Mouse (Mus musculus): ENCODE data around the gene Fryl. TPM values are rescaled to one million over a fixed set of nuclear protein-coding genes. Genes with fewer than 3 reads are reported as not detected.
A peak's percentile ranks its signal among the peaks of the same experiment; 100 is the strongest.
"Not testable (repeated sequence)": the region's sequence is repeated elsewhere in the genome, so short reads cannot be mapped to it uniquely, and the experiment has no call there.

Fryl gene
- polyA plus RNA-seq, 1 experiment from 2014 or later: 48.3 TPM

DNA sequence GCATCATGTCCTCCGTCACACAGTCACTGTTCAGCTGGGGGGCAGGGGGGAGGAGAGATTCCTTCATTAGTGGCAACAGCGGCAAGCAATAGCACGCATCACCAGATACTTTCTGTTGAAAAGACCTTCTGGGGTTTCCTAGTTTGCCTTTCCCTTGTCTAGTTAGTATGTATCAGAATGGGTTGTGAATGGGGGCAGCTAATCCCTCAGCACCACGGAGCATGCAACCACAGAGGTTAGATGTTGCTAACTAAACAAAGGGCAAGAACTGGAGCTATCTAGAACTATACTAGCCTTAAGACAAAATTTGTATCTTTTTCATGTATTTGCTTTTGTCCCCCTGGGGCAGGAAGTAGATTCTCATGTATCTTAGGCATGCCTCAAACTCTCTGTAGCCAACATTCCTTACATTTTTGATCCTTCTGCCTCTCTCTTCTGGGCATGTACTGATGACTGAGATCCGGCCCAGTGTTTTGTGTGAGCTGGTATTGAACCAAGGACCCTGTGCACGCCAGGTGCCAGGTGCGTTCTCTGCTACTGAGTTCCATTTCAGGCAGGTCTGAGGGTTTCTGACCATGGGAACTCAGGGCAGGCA, 208.7 kb downstream of the Fryl start:
- Histone ChIP-seq H3K9me3 (no peaks in the 10 kb centered on the region), H3K9ac (replicated peaks) (no peak overlapping the region), H3K27ac (replicated peaks) (no peak overlapping the region), H3K27me3 (no peaks in the 10 kb centered on the region), H3K4me2 (replicated peaks) (no peak overlapping the region), H3K4me3 (no peak overlapping the region), H3K4me1 (no peaks in the 10 kb centered on the region), H3K36me3 (peaks cover 83% of the 10 kb centered on the region)
- 82% methylated on average over 7 of the region's 7 CpGs for WGBS
- ATAC-seq (replicated peaks): no peak

DNA sequence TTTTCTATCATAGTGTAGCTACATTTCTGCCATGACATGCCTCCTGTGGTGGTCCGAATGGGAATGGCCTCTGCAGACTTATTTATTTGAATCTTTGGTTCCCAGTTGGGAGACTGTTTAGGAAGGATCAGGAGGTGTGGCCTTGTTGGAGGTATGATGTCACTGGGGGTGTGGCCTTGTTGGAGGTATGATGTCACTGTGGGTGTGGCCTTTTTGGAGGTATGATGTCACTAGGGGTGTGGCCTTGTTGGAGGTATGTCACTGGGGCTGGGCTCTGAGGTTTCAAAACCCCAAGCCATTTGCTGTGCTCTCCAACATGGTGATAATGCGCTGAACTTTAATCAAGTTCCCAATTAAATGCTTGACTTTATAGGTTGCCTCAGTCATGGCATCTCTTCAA, 212.4 kb downstream of the Fryl start:
- whole genome bisulfite sequencing: 97% methylated on average over 2 of the region's 2 CpGs
- H3K27ac ChIP-seq (replicated peaks): no peak overlapping the region
- ATAC-seq (replicated peaks): no peak
- no peak overlapping the region for H3K4me3 ChIP-seq
- no peak overlapping the region for H3K4me2 ChIP-seq (replicated peaks)
- H3K9me3 ChIP-seq: no peaks in the 10 kb centered on the region
- no peaks in the 10 kb centered on the region for H3K4me1 ChIP-seq
- H3K9ac ChIP-seq (replicated peaks): no peak overlapping the region
- no peaks in the 10 kb centered on the region for H3K27me3 ChIP-seq
- H3K36me3 ChIP-seq: peaks cover 56% of the 10 kb centered on the region

DNA sequence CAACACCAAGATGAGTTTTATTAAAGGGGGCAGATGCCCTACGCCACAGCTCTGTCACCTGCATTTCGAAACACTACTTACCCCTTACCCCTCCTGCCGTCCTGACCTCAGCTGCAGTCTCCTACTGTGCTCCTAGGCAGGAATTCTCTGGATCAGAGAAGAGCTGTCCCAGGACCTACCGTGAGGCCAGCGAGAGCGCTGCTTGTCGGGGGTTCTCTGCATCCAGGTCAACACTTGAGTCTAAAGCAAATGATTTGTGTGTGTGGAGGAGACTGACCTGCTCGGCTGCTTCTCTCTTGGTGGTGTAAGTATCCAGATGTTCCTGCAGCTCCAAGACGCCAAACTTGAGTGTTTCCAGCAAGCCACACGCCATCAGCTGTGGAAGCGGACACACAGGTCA, 223.9 kb downstream of the Fryl start:
- Histone ChIP-seq H3K4me2 (replicated peaks) (no peak overlapping the region), H3K27me3 (no peaks in the 10 kb centered on the region), H3K4me3 (no peak overlapping the region), H3K36me3 (peaks cover 68% of the 10 kb centered on the region), H3K4me1 (no peaks in the 10 kb centered on the region), H3K9me3 (no peaks in the 10 kb centered on the region), H3K27ac (replicated peaks) (no peak overlapping the region), H3K9ac (replicated peaks) (no peak overlapping the region)
- ATAC-seq (replicated peaks): no peak
- WGBS: 92% methylated on average over 11 of the region's 11 CpGs

DNA sequence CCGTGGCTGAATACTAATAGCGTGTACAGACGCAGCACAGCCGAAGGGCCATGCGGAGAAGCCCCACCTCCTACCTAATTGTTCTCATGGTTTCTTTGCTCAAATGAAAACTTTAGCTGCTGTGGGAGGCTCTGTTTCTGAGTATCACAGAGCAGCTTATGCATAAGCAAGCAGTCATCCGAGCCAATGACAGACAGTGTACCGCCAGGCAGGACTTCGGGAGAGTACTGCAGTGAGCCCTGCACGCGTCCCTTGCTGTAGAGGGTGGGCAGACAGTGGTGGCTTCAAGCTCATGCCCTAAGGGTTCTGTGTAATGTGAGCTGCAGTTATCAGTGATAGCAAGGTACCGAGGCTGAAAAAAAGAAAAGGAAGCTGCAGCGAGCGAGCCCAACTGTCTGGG, 227.8 kb downstream of the Fryl start:
- H3K27ac ChIP-seq (replicated peaks): no peak overlapping the region
- H3K4me2 ChIP-seq (replicated peaks): no peak overlapping the region
- no peak overlapping the region for H3K4me3 ChIP-seq
- no peaks in the 10 kb centered on the region for H3K4me1 ChIP-seq
- WGBS: 86% methylated on average over 13 of the region's 13 CpGs
- no peak overlapping the region for H3K9ac ChIP-seq (replicated peaks)
- peaks cover 71% of the 10 kb centered on the region for H3K36me3 ChIP-seq
- no peaks in the 10 kb centered on the region for H3K27me3 ChIP-seq
- no peak for ATAC-seq (replicated peaks)
- H3K9me3 ChIP-seq: no peaks in the 10 kb centered on the region

DNA sequence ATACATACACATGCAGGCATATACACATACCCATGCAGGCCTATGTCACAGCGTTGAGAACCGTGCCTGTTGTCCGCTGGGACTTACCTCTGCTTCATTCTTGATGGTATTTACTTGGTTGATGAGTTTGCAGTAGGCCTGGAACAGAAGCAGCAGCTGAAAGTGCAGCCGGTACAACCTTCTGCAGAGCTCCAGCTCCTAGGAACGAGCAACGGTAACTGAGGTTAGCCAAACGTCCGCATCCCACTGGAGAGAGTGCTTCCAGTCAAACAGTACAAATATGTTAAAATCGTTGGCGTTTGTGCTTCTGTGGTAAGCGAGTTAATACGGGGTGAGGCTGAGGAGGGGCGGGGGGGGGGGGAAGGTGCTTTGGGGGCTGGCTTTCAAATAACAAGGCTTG, 232.6 kb downstream of the Fryl start:
- H3K4me1 ChIP-seq: no peaks in the 10 kb centered on the region
- ATAC-seq (replicated peaks): no peak
- H3K4me3 ChIP-seq: no peak overlapping the region
- H3K9ac ChIP-seq (replicated peaks): no peak overlapping the region
- WGBS: 91% methylated on average over 13 of the region's 13 CpGs
- H3K27me3 ChIP-seq: no peaks in the 10 kb centered on the region
- peaks cover 42% of the 10 kb centered on the region for H3K36me3 ChIP-seq
- no peak overlapping the region for H3K27ac ChIP-seq (replicated peaks)
- H3K4me2 ChIP-seq (replicated peaks): no peak overlapping the region
- no peaks in the 10 kb centered on the region for H3K9me3 ChIP-seq

DNA sequence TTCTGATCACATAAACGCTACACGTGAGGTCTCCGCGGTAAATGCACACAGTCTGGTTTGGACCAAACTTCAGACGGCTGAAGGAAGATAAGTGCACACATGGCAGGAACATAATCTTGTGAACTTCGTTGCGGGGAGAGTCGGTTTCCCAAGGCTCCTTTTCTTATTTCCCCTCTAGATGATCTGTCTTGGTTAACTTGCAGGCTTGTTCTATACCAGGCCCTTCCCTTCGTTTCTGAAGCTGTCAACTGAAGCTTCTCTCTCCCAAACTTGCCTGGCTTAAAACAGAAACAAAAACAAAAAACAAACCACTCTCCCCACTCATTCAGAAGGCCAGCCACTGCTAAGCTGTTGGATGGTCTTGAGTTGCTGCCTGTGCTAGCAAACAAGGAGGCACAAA, 241.7 kb downstream of the Fryl start:
- no peaks in the 10 kb centered on the region for H3K36me3 ChIP-seq
- H3K27me3 ChIP-seq: peaks cover 5% of the 10 kb centered on the region; the same call in 1 of the 2 replicates
- H3K4me2 ChIP-seq (replicated peaks): no peak overlapping the region
- no peak for ATAC-seq (replicated peaks)
- no peak overlapping the region for H3K9ac ChIP-seq (replicated peaks)
- H3K4me3 ChIP-seq: no peak overlapping the region
- WGBS: 51% methylated on average over 9 of the region's 9 CpGs
- peaks cover 6% of the 10 kb centered on the region for H3K4me1 ChIP-seq
- H3K27ac ChIP-seq (replicated peaks): no peak overlapping the region
- H3K9me3 ChIP-seq: no peaks in the 10 kb centered on the region

DNA sequence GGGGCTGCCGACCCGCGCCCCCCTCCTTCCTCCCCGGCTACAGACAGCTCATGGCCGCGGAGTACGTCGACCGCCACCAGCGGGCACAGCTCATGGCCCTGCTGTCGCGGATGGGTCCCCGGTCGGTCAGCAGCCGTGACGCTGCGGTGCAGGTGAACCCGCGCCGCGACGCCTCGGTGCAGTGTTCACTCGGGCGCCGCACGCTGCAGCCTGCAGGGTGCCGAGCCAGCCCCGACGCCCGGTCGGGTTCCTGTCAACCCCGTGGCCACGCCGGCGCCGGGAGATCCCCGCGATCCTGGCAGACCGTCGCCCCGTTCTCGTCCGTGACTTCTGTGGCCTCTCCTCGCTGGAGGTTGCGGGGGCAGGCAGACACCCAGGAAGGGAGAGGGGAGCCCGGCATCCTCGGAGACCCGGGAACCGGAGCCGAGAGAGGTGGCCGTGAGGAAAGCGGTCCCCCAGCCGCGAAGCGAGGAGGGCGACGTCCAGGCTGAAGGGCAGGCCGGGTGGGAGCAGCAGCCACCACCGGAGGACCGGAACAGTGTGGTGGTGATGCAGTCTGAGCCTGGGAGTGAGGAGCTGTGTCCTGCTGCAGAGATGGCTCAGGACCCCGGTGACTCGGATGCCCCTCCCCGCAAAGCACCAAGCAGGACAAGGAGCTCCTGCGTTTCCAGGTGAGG, 242.7 kb downstream of the Fryl start:
- not testable (repeated sequence) for H3K27ac ChIP-seq (replicated peaks); H3K4me1 ChIP-seq; H3K36me3 ChIP-seq; H3K9me3 ChIP-seq; H3K27me3 ChIP-seq
- Histone ChIP-seq H3K9ac (replicated peaks) (peak overlapping the region; percentile 48), H3K4me2 (replicated peaks) (peak overlapping the region; percentile 72), H3K4me3 (peak overlapping the region; percentile 41)
- 2% methylated on average over 44 of the region's 65 CpGs for WGBS
- ATAC-seq (replicated peaks): peak; percentile 75

DNA sequence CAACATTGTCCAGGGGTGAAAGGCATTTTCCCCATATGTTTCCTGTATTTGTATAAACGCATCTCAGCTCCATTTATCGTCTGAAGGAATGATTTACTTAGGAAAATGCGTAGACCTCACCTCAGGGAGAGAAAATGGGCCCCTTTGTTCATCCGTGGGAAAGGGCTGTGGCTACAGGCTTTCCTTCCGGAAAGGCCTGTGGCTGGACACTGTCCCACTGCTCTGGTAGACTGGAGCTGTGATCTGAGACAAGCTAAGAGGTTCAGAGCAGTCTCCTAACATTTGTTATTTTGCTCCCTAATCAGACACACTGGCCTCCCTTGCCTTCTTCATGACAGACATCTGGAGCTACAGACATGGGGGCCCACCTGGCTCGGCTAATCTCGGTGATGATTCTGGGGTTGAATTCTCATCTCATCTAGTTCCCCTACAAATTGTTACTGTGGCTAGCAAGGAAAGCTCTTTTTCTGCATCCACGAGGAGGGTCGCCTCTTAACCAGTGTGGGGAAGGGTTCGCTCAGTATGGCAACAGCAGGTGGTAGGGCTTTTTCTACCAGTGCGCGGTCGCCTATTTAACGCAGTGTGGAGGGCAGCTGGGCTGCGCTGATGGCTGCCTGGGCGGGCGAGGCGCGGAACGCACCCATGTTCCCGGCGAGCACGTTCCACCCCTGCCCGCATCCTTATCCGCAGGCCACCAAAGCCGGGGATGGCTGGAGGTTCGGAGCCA, 243.4 kb downstream of the Fryl start:
- H3K36me3 ChIP-seq; H3K9me3 ChIP-seq; H3K27me3 ChIP-seq; H3K4me1 ChIP-seq; H3K27ac ChIP-seq (replicated peaks); H3K9ac ChIP-seq (replicated peaks): not testable (repeated sequence)
- Histone ChIP-seq H3K4me2 (replicated peaks) (peak overlapping the region; percentile 72), H3K4me3 (peak overlapping the region; percentile 41)
- 24% methylated on average over 22 of the region's 27 CpGs for WGBS
- ATAC-seq (replicated peaks): peak; percentile 61

DNA sequence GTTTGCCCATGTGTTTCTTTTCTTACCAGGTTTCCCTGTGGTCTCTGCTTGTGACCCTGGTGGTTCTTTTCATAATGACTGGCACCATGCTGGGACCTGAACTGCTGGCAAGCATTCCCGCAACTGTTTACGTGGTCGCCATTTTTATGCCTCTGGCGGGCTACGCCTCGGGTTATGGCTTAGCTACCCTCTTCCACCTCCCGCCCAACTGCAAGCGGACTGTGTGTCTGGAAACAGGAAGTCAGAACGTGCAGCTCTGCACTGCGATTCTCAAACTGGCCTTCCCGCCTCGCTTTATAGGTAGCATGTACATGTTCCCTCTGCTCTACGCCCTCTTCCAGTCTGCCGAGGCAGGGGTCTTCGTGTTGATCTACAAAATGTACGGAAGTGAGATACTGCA, 244.6 kb downstream of the Fryl start:
- H3K27ac ChIP-seq (replicated peaks); H3K36me3 ChIP-seq; ATAC-seq (replicated peaks); H3K4me3 ChIP-seq; H3K4me2 ChIP-seq (replicated peaks); H3K9me3 ChIP-seq; H3K27me3 ChIP-seq; H3K9ac ChIP-seq (replicated peaks): not testable (repeated sequence)
- 94% methylated on average over 16 of the region's 16 CpGs for WGBS
- H3K4me1 ChIP-seq: peaks cover 13% of the 10 kb centered on the region

DNA sequence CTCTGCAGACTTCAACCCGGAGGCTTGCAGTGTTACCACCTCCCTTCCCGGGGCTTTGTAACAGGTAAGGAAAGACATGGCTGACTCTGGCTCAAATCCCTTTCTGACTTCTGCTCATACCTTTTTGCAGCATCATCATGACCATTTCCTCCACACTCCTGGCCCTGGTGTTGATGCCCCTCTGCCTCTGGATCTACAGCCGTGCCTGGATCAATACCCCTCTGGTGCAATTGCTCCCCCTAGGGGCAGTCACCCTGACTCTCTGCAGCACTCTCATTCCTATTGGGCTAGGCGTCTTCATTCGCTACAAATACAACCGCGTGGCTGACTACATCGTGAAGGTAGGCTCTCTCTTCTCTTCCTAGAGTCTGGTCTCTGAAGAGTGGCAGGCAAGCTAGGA, 248.2 kb downstream of the Fryl start:
- ATAC-seq (replicated peaks); H3K4me3 ChIP-seq; H3K4me2 ChIP-seq (replicated peaks); H3K27me3 ChIP-seq; H3K27ac ChIP-seq (replicated peaks); H3K9me3 ChIP-seq; H3K36me3 ChIP-seq; H3K9ac ChIP-seq (replicated peaks): not testable (repeated sequence)
- 50% methylated on average over 8 of the region's 8 CpGs for WGBS
- peaks cover 10% of the 10 kb centered on the region; the same call in 1 of the 2 replicates for H3K4me1 ChIP-seq

DNA sequence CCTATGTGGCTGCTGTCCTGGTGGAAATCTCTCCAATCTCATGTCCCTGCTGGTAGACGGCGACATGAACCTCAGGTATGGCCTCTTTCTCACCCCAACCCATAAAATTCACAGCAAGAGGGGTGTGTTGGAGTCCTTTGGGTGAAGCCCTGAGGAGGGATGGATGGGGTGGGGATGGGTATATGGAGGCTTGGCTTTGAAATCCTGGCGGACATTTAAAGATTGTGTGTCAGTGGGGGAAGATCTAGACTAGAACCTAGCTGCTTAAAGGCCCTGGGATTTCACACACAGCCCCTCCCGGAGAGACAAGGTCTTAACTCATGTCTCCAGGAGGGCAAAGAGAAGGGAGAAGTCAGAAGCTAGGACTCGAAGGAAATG, 248.8 kb downstream of the Fryl start:
- peak overlapping the region; percentile 50 for H3K4me3 ChIP-seq
- 43% methylated on average over 5 of the region's 5 CpGs for WGBS
- H3K9ac ChIP-seq (replicated peaks): no peak overlapping the region; the same call in 1 of the 2 replicates
- ATAC-seq (replicated peaks): no peak; the same call in 1 of the 2 replicates
- H3K27ac ChIP-seq (replicated peaks): no peak overlapping the region
- H3K36me3 ChIP-seq: no peaks in the 10 kb centered on the region
- peak overlapping the region; percentile 80 for H3K4me2 ChIP-seq (replicated peaks)
- peaks cover 5% of the 10 kb centered on the region; the same call in 1 of the 2 replicates for H3K27me3 ChIP-seq
- H3K9me3 ChIP-seq: no peaks in the 10 kb centered on the region
- peaks cover 10% of the 10 kb centered on the region; the same call in 1 of the 2 replicates for H3K4me1 ChIP-seq

DNA sequence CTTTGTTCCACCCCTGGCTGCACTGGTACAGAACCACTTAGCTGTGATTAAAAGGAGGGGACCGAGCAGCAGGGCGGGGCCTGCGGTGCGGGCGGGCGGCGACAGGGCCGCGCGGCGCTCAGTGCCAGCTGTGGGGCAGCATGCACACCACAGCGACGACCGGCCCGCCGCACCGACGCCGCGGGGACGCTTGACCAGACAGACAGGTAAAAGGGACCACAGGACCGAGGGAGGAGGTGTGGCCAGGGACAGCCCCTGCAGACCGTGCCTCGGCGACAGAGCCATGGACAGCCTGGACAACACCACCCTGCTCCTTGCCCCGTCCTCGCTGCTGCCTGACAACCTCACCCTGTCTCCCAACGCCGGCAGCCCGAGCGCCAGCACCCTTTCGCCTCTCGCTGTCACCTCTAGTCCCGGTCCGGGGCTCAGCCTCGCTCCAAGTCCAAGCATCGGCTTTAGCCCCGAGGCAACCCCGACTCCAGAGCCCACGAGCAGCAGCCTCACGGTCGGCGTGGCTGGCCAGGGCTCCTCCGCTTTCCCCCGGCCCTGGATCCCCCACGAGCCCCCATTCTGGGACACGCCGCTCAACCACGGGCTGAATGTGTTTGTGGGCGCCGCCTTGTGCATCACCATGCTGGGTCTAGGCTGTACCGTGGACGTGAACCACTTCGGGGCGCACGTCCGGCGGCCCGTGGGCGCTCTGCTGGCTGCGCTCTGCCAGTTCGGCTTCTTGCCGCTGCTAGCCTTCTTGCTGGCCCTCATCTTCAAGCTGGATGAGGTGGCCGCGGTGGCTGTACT, 249.4 kb downstream of the Fryl start, which contains the start of gene Slc10a4:
TSS of gene Slc10a4 (plus strand) at position 100 of the 798 bp plus-strand sequence.
- Histone ChIP-seq H3K36me3 (no peaks in the 10 kb centered on the region), H3K27me3 (peaks cover 5% of the 10 kb centered on the region; the same call in 1 of the 2 replicates), H3K4me1 (peaks cover 10% of the 10 kb centered on the region; the same call in 1 of the 2 replicates), H3K27ac (replicated peaks) (no peak within 1 kb of the TSS), H3K9ac (replicated peaks) (peak within 1 kb of the TSS; percentile 55), H3K4me3 (peak within 1 kb of the TSS; percentile 50), H3K9me3 (no peaks in the 10 kb centered on the region), H3K4me2 (replicated peaks) (peak within 1 kb of the TSS; percentile 80)
- 9% methylated on average over 65 of the region's 65 CpGs for WGBS
- peak; percentile 94 for ATAC-seq (replicated peaks)

All from forebrain, embryonic 15.5 days (tissue).